Mouse (Mus musculus): ENCODE data around the gene Sfi1.
"Not testable (repeated sequence)": the region's sequence is repeated elsewhere in the genome, so short reads cannot be mapped to it uniquely, and the experiment has no call there.

The Sfi1 gene

DNA sequence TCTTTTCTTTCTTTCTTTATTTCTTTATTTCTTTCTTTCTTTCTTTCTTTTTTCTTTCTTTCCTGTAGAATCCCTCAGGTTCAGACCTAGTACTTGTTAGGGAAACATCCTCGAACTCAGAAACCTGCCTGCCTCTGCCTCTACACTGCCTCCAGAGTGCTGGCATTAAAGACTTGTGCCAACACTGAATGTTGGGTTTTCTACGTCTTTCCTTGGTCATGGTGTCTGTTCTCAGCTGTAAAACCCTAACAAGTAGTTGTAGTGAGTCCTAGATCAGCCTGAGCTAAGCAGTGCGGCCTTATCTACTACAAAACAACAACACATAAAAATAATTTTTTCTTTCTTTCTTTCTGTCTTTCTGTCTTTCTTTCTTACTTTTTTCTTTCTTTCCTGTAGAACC lies 78.9 kb downstream of the Sfi1 start:
- Histone ChIP-seq H3K9me3 (ENCODE audit: low read length) (peaks cover 26% of the 10 kb centered on the region), H3K36me3 (ENCODE audit: insufficient read depth, low read length) (no peaks in the 10 kb centered on the region), H3K4me1 (replicated peaks; ENCODE audit: low read depth, low read length) (no peaks in the 10 kb centered on the region), H3K27me3 (ENCODE audit: insufficient read depth, low read length) (no peaks in the 10 kb centered on the region), H3K4me3 (replicated peaks; ENCODE audit: low read length) (no peak overlapping the region)
- TF ChIP-seq POU5F1 (IDR thresholded peaks at IDR 0.05; ENCODE audit: borderline replicate concordance, low read length): no peak
- TF ChIP-seq NANOG (IDR thresholded peaks at IDR 0.05; ENCODE audit: borderline replicate concordance, low read length): no peak
- no peak for TF ChIP-seq CTCF (conservative IDR thresholded peaks at IDR 0.05; ENCODE audit: low read length)

DNA sequence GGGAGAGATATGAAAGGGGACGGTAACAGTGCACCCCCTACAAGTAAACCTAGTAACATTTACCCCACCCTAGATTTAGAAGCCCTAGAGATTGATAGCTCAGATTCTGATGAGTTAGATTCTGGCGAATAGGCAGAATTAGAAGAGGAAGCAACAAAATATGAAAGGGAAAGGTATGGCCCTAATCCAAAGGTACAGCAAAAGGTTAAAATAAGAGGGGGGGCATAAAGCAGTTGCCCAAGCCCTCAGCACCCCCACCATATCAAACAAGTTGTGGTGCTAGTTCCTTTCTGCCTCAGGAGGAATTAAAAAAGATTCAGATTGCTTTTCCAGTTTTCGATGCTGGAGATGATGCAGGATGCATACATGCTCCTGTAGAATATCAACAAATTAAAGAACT lies 87.1 kb downstream of the Sfi1 start:
- peaks cover 86% of the 10 kb centered on the region for H3K9me3 ChIP-seq (ENCODE audit: low read length)
- H3K27me3 ChIP-seq (ENCODE audit: insufficient read depth, low read length): no peaks in the 10 kb centered on the region
- no peak for TF ChIP-seq POU5F1 (IDR thresholded peaks at IDR 0.05; ENCODE audit: borderline replicate concordance, low read length)
- TF ChIP-seq NANOG (IDR thresholded peaks at IDR 0.05; ENCODE audit: borderline replicate concordance, low read length): no peak
- TF ChIP-seq CTCF (conservative IDR thresholded peaks at IDR 0.05; ENCODE audit: low read length): no peak
- H3K4me3 ChIP-seq (replicated peaks; ENCODE audit: low read length): no peak overlapping the region
- H3K4me1 ChIP-seq (replicated peaks; ENCODE audit: low read depth, low read length): no peaks in the 10 kb centered on the region
- H3K36me3 ChIP-seq (ENCODE audit: insufficient read depth, low read length): no peaks in the 10 kb centered on the region

DNA sequence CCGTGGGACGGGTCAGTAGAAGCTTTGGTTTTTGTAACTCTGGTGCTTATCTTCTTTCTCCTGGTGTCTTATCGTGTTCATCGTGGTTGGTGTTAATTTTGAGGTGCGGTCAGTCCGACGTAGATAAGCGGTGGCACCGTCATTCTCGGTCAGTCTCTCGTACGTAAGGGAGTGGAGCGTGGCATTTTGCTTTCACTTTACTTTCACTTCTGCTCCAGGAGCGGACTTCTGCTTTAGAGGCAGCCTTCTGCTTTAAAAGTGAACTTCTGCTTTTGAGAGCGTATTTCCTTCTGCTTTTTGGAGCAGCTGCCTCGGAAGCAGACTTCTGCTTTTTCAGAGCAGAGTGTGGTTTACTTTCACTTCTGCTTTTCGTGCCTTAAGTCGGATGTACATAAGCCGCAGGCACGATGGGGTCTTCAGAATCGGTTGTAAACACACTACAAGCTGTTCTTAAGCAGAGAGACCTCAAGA lies 88.0 kb downstream of the Sfi1 start:
- no peaks in the 10 kb centered on the region for H3K27me3 ChIP-seq (ENCODE audit: insufficient read depth, low read length)
- H3K4me3 ChIP-seq (replicated peaks; ENCODE audit: low read length): no peak overlapping the region
- TF ChIP-seq POU5F1 (IDR thresholded peaks at IDR 0.05; ENCODE audit: borderline replicate concordance, low read length) (no peak), CTCF (conservative IDR thresholded peaks at IDR 0.05; ENCODE audit: low read length) (no peak), NANOG (IDR thresholded peaks at IDR 0.05; ENCODE audit: borderline replicate concordance, low read length) (no peak)
- H3K36me3 ChIP-seq (ENCODE audit: insufficient read depth, low read length): no peaks in the 10 kb centered on the region
- peaks cover 77% of the 10 kb centered on the region for H3K9me3 ChIP-seq (ENCODE audit: low read length)
- H3K4me1 ChIP-seq (replicated peaks; ENCODE audit: low read depth, low read length): no peaks in the 10 kb centered on the region

DNA sequence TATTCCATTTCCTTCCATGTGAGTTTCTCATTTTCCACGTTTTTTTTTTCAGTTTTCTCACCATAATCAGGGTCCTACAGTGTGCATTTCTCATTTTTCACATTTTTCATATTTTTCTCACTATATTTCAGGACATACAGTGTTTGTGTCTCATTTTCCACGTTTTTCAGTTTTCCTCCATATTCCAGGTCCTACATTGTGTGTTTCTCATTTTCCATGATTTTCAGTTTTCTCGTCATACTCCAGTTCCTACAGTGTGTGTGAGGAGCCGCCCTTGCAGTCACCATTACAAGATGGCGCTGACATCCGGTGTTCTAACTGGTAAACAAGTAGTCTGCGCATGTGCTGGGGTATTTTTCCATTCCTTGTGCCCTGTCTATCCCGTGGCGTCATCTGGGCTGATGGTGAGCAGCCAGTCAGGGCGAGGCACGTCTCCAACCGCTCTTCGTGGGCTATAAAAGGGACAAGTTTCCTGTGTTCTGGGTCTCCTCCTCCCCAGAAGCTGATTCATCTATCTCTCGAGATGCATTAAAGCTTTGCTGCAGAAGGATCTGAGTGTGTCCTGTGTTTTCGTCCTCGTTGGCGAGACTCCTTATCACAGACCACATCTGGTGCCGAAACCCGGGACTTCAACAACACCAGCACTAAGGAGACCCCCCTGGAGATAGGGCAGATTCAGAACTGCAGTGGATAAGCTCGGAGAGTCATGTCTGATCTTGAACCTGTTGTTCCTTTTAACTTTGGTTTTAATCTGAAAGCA lies 88.6 kb downstream of the Sfi1 start:
- not testable (repeated sequence) for H3K4me3 ChIP-seq (replicated peaks; ENCODE audit: low read length); H3K4me1 ChIP-seq (replicated peaks; ENCODE audit: low read depth, low read length)

DNA sequence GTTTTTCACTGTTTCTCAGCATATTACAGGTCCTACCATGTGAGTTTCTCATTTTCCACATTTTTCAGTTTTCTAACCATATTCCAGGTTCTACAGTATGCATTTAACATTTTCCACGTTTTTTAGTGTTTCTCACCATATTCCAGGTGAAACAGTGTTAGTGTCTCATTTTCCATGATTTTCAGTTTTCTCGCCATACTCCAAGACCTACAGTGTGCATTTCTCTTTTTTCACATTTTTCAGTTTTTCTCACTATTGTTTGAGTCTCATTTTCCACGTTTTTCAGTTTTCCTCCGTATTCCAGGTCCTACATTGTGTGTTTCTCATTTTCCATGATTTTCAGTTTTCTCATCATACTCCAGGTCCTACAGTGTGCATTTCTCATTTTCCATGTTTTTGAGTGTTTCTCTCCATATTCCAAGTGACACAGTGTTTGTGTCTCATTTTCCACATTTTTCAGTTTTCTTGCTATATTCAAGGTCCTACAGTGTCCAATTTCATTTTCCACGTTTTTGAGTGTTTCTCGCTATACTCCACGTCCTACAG lies 89.6 kb downstream of the Sfi1 start:
- TF ChIP-seq CTCF (conservative IDR thresholded peaks at IDR 0.05; ENCODE audit: low read length) (no peak), POU5F1 (IDR thresholded peaks at IDR 0.05; ENCODE audit: borderline replicate concordance, low read length) (no peak), NANOG (IDR thresholded peaks at IDR 0.05; ENCODE audit: borderline replicate concordance, low read length) (no peak)
- H3K4me3 ChIP-seq (replicated peaks; ENCODE audit: low read length): no peak overlapping the region
- peaks cover 62% of the 10 kb centered on the region for H3K9me3 ChIP-seq (ENCODE audit: low read length)
- no peaks in the 10 kb centered on the region for H3K36me3 ChIP-seq (ENCODE audit: insufficient read depth, low read length)
- H3K27me3 ChIP-seq (ENCODE audit: insufficient read depth, low read length): no peaks in the 10 kb centered on the region
- no peaks in the 10 kb centered on the region for H3K4me1 ChIP-seq (replicated peaks; ENCODE audit: low read depth, low read length)

More for the DNA sequence above, 88.6 kb downstream of the Sfi1 start:
- H3K36me3 ChIP-seq (ENCODE audit: insufficient read depth, low read length); H3K27me3 ChIP-seq (ENCODE audit: insufficient read depth, low read length): not testable (repeated sequence)
- H3K9me3 ChIP-seq (ENCODE audit: low read length): peaks cover 72% of the 10 kb centered on the region

DNA sequence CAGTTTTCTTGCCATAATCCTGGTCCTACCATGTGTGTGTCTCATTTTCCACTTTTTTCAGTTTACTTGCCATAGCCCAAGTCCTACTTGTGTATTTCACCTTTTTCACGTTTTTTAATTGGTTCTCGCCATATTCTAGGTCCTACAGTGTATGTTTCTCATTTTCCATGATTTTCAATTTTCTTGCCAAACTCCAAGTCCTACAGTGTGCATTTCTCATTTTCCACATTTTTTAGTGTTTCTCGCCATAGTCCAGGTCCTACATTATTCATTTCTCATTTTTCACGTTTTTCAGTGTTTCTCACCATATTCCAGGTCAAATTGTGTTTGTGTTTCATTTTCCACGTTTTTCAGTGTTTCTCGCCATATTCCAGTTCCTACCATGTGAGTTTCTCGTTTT lies 90.6 kb downstream of the Sfi1 start:
- H3K4me1 ChIP-seq (replicated peaks; ENCODE audit: low read depth, low read length); H3K36me3 ChIP-seq (ENCODE audit: insufficient read depth, low read length); H3K27me3 ChIP-seq (ENCODE audit: insufficient read depth, low read length); H3K4me3 ChIP-seq (replicated peaks; ENCODE audit: low read length): not testable (repeated sequence)
- H3K9me3 ChIP-seq (ENCODE audit: low read length): peaks cover 51% of the 10 kb centered on the region

DNA sequence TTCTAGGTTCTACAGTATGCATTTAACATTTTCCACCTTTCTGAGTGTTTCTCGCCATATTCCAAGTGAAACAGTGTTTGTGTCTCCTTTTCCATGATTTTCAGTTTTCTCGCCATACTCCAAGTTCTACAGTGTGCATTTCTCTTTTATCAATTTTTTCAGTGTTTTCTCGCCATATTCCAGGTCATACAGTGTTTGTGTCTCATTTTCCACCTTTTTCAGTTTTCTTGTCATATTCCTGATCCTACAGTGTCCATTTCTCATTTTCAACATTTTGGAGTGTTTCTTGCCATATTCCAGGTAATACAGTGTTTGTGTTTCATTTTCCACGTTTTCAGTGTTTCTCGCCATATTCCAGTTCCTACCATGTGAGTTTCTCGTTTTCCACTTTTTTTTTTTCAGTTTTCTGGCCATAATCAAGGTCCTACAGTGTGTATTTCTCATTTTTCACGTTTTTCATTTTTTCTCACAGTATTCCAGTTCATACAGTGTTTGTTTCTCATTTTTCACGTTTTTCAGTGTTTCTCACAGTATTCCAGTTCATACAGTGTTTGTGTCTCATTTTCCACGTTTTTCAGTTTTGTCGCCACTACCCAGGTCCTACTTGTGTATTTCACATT lies 91.3 kb downstream of the Sfi1 start:
- Histone ChIP-seq H3K36me3 (ENCODE audit: insufficient read depth, low read length) (no peaks in the 10 kb centered on the region), H3K4me1 (replicated peaks; ENCODE audit: low read depth, low read length) (no peaks in the 10 kb centered on the region), H3K27me3 (ENCODE audit: insufficient read depth, low read length) (no peaks in the 10 kb centered on the region), H3K9me3 (ENCODE audit: low read length) (peaks cover 45% of the 10 kb centered on the region), H3K4me3 (replicated peaks; ENCODE audit: low read length) (no peak overlapping the region)
- TF ChIP-seq NANOG (IDR thresholded peaks at IDR 0.05; ENCODE audit: borderline replicate concordance, low read length): no peak
- no peak for TF ChIP-seq POU5F1 (IDR thresholded peaks at IDR 0.05; ENCODE audit: borderline replicate concordance, low read length)
- TF ChIP-seq CTCF (conservative IDR thresholded peaks at IDR 0.05; ENCODE audit: low read length): no peak

DNA sequence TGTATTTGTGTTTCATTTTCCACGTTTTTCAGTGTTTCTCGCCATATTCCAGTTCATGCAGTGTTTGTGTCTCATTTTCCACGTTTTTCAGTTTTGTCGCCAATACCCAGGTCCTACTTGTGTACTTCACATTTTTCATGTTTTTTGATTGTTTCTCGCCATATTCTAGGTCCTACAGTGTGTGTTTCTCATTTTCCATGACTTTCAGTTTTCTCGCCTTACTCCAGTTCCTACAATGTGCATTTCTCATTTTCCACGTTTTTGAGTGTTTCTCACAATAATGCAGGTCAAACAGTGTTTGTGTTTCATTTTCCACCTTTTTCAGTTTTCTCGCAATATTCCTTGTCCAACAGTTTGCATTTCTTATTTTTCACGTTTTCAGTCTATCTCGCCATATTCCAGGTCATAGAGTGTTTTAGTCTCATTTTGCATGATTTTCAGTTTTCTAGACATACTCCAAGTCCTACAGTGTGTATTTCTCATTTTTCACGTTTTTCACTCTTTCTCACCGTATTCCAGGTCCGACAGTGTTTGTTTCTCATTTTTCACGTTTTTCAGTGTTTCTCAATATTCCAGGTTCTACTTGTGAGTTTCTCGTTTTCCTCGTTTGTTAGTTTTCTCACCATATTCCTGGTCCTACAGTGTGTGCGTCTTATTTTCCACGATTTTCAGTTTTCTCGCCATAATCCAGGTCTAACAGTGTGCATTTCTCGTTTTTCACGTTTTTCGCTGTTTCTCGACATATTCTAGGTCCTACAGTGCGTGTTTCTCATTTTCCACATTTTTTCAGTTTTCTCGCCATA lies 92.0 kb downstream of the Sfi1 start:
- Histone ChIP-seq H3K4me1 (replicated peaks; ENCODE audit: low read depth, low read length) (no peaks in the 10 kb centered on the region), H3K27me3 (ENCODE audit: insufficient read depth, low read length) (no peaks in the 10 kb centered on the region), H3K36me3 (ENCODE audit: insufficient read depth, low read length) (no peaks in the 10 kb centered on the region), H3K4me3 (replicated peaks; ENCODE audit: low read length) (no peak overlapping the region), H3K9me3 (ENCODE audit: low read length) (peaks cover 37% of the 10 kb centered on the region)
- TF ChIP-seq NANOG (IDR thresholded peaks at IDR 0.05; ENCODE audit: borderline replicate concordance, low read length) (no peak), POU5F1 (IDR thresholded peaks at IDR 0.05; ENCODE audit: borderline replicate concordance, low read length) (no peak), CTCF (conservative IDR thresholded peaks at IDR 0.05; ENCODE audit: low read length) (no peak)

DNA sequence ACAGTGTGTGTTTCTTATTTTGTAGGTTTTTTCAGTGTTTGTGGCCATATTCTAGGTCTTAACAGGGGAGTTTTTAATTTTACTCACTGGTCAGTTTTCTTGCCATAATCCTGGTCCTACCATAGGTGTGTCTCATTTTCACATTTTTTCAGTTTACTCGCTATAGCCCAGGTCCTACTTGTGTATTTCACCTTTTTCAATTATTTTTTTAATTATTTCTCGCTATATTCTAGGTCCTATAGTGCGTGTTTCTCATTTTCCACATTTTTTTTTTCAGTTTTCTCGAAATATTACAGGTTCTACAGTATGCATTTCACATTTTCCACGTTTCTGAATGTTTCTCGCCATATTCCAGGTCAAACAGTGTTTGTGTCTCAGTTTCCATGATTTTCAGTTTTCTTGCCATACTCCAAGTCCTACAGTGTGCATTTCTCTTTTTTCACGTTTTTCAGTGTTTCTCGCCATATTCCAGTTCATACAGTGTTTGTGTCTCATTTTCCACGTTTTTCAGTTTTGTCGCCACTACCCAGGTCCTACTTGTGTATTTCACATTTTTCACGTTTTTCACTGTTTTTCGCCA lies 93.1 kb downstream of the Sfi1 start:
- H3K27me3 ChIP-seq (ENCODE audit: insufficient read depth, low read length); H3K36me3 ChIP-seq (ENCODE audit: insufficient read depth, low read length); H3K4me1 ChIP-seq (replicated peaks; ENCODE audit: low read depth, low read length); H3K4me3 ChIP-seq (replicated peaks; ENCODE audit: low read length): not testable (repeated sequence)
- peaks cover 26% of the 10 kb centered on the region for H3K9me3 ChIP-seq (ENCODE audit: low read length)
